Mouse (Mus musculus) thymus, postnatal 4 days (tissue): ENCODE measurements around the gene Mrpl22.
"Not testable (repeated sequence)": the region's sequence is repeated elsewhere in the genome, so short reads cannot be mapped to it uniquely, and the experiment has no call there.

Source experiments
- DNase-seq: peaks from one replicate; pipeline ENCODE4 v3.0.0; 2021

The Mrpl22 gene

GRCm38 (mm10) chr11:58183579-58183978 is 12.1 kb downstream of the Mrpl22 start:
- no peak for DNase-seq

- no peak for DNase-seq
These were observed 18.2 kb downstream of the Mrpl22 start for GRCm38 (mm10) chr11:58189675-58190074.

GRCm38 (mm10) chr11:58193326-58193725 is 21.9 kb downstream of the Mrpl22 start:
- no peak for DNase-seq

GRCm38 (mm10) chr11:58193860-58194520 is 22.5 kb downstream of the Mrpl22 start:
- DNase-seq = no peak

GRCm38 (mm10) chr11:58198663-58199062 is 27.2 kb downstream of the Mrpl22 start:
- peak; percentile 27 for DNase-seq

- DNase-seq = peak; percentile 90
These were observed 28.0 kb downstream of the Mrpl22 start, which contains the start of the genes Igtp and Irgm2 for GRCm38 (mm10) chr11:58199229-58200037. TSS of gene Igtp (plus strand) at chr11:58199556. TSS of gene Irgm2 (plus strand) at chr11:58199618.

GRCm38 (mm10) chr11:58200226-58200625 is 28.8 kb downstream of the Mrpl22 start:
- DNase-seq = peak; percentile 46

GRCm38 (mm10) chr11:58201052-58201451 is 29.6 kb downstream of the Mrpl22 start:
- DNase-seq = peak; percentile 72

GRCm38 (mm10) chr11:58210321-58210886 is 38.9 kb downstream of the Mrpl22 start:
- peak; percentile 58 for DNase-seq

GRCm38 (mm10) chr11:58211062-58211681 is 39.7 kb downstream of the Mrpl22 start:
- DNase-seq = peak; percentile 50

GRCm38 (mm10) chr11:58211682-58212067 is 40.2 kb downstream of the Mrpl22 start:
- DNase-seq = no peak

- DNase-seq = no peak
These were observed 42.3 kb downstream of the Mrpl22 start for GRCm38 (mm10) chr11:58213673-58214342.

GRCm38 (mm10) chr11:58214391-58215048 is 43.1 kb downstream of the Mrpl22 start:
- DNase-seq = peak; percentile 90

GRCm38 (mm10) chr11:58215049-58215430 is 43.6 kb downstream of the Mrpl22 start:
- DNase-seq = peak; percentile 38

- no peak for DNase-seq
These were observed 44.4 kb downstream of the Mrpl22 start for GRCm38 (mm10) chr11:58215814-58216213.

- DNase-seq = no peak
These were observed 45.4 kb downstream of the Mrpl22 start for GRCm38 (mm10) chr11:58216823-58217222.

- peak; percentile 57 for DNase-seq
These were observed 52.3 kb downstream of the Mrpl22 start for GRCm38 (mm10) chr11:58223751-58224150.

GRCm38 (mm10) chr11:58224313-58224712 is 52.9 kb downstream of the Mrpl22 start:
- peak; percentile 61 for DNase-seq

GRCm38 (mm10) chr11:58224872-58225271 is 53.4 kb downstream of the Mrpl22 start:
- DNase-seq = not testable (repeated sequence)

- peak; percentile 83 for DNase-seq
These were observed 54.2 kb downstream of the Mrpl22 start for GRCm38 (mm10) chr11:58225655-58226054.

- DNase-seq = no peak
These were observed 55.0 kb downstream of the Mrpl22 start for GRCm38 (mm10) chr11:58226425-58226824.

- DNase-seq = not testable (repeated sequence)
These were observed 56.6 kb downstream of the Mrpl22 start for GRCm38 (mm10) chr11:58228021-58228420.
